Mouse (Mus musculus) layer of hippocampus, postnatal 10 days (tissue): ENCODE measurements around the gene Dse. TPM values are rescaled to one million over a fixed set of nuclear protein-coding genes. Genes with fewer than 3 reads are reported as not detected.

ENCODE experiments used
- DNase-seq, 2 experiments: peaks; one replicate each; pipeline ENCODE4 v3.0.0; 2021; ENCODE audit warnings: low spot score in 2 of 2
- total RNA-seq, 2 experiments: library from RNA; stranded (reverse); gene quantifications; 2 replicates each; pipeline ENCODE4 v1.2.3; 2021

Dse gene
- total RNA-seq, 2 experiments from 2014 or later, result 9.4 to 9.6 TPM

DNA sequence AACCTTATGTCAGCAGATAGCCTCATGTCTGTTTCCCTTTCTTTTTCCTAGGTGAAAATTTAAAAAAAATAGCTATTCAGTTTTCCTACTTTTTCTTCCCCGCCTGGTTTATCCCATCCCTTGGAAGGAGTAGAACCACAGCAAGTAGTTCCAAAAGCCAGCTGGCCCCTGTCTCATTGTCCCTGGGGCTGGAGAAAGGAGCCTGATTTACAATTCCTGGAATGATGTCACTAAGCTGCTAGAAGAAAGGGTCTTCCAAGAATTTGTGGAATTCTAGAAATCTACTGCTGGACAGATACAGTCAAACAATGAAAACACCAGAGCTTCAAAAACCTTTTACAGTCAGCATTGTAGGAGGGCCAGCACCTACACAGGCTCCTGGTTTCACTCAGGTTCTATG, 6.8 kb downstream of the Dse start:
- no peak for DNase-seq

DNA sequence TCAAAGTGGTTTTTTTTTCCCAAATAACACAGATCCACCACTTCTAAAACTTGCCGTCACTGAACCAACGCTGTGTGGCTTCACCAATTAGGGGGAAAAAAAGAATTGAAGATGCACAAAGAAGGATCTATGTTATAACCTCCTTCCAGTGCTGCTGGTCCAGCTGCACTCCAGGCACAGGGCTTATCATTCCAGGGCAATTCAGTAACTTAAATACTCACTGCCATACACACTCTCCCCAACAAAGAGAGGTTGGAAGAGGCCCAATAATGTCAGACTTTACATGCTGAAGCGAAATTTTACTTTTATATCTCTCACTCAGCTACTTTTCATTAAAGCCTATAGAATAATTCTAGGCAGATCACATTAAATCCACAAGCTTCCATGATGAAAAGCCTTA, 8.9 kb downstream of the Dse start:
- no peak for DNase-seq

DNA sequence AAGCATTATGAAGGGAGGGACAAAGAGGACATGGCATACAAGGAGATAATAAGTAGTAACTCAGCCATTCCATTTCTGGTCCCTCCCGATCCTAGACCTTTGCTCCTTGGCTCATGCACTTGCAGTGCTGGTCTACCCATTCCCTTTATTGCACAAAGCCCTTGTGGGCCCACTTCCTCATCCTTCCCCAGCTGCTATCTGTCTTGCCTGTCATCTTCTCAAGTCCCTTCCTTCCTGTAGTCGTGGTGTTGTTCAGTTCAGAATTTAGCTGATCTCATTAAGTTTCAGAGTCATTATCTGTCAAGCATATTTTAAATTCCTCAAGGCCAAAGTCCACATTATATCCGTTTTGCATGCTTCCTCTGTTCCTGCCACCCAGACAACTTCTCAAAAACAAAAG, 9.5 kb downstream of the Dse start:
- no peak for DNase-seq

DNA sequence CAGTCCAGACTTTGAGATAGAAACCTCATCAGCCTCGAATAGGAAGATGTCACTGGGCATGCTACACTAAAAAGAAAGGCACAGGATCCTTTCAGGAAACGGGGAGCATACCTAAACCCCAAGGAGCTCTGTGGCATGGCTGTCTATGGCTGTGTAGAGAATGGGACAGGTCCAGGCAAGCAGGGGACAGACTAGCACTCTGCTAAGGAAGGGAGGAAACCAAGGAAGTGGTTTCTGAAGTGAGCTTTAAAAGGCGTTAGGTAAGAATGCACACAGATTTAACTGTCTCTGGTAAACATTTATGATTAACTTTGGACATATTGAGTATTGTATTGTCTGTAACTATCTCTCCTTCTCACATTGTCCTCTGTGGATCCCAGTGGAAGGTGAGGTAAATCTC, 10.2 kb downstream of the Dse start:
- DNase-seq, result no peak

DNA sequence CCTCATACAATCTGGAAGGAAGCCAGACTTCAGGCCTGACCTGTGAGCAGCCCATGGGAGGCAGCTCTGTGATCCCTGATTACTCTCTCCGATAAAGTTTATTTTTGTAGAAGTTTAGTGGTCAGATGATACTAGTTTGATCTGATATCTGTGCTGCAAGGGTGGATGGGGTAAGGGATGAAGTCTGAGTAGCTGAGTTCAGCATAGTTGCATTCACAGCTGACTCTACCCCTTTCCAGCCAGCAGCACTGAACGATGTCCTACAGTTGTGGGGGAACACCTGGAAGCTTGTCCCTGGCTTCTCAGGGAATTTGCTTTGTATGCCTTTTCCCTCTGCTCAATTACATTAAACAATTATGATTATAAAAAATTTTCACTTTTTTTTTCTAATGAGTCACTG, 12.6 kb downstream of the Dse start:
- no peak for DNase-seq

DNA sequence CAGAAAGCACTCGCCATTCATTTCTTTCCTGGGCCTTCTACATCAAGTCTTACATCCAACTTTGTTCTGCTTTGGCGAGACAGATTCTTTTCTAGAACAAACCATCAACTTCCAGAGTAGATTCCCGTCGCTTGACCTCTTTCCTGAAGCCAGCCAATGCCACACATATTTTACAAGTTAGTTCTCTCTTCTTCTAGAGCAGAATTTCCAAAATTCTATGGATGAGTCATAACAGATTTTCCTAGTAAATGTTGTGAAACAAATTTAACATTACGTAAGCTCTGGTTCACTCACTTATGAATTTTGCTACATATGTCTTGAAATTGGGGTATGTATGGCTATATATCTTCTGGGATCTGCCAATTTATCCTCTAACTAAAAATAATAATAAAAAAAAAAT, 13.0 kb downstream of the Dse start:
- no peak for DNase-seq

DNA sequence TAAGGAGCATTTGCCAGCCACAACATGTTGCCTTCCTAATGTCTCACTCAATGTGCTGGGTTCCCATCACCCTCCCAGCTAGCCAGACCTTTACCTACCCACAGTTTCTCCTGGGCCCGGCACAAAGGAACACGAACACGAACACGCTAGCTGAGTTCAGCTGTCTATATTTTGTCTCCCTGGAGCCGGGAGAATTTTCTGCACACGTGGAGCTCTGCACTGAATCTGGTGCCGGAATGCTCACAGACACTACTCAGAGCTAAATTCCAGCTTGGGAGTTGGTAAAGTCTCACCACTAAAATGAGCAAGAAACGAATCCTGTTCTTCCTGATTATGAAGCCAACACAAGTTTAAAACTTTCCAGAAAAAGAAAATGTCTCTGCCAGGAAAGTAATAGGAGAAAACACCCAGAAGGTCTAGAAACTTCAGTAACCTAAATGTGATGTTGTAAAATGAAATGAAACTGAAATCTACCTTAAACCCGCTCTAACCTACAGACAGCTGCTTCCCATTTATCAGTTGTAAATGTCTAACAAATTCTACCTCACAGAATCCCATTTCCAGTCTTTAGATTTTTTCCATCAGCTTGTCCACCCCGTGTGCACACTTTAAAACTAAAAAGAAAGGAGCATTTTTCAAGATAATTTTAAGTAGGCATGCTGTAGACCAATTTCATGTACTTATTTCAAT, 20.8 kb downstream of the Dse start:
- peak in 1 of 2 experiments; percentile 18 for DNase-seq

DNA sequence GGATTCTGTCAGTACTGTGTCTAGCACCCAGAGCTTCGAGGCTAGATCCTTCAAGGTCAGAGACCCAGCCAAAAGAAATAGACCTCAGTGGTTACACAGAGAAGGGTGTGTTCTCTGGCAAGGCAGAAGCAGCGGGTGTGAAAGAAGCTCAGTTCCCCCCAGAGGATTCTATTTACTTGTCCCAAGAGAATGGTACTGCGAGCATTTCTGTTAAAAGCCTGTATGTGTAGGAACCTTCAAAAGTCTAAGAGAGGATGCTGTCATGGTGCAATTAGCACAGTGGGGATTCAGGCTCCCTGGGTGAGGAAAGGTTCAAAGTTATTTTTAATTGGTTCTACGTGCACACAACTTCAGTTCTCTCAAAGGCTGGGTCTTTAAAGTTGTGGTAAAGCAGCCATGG, 22.0 kb downstream of the Dse start:
- no peak for DNase-seq

DNA sequence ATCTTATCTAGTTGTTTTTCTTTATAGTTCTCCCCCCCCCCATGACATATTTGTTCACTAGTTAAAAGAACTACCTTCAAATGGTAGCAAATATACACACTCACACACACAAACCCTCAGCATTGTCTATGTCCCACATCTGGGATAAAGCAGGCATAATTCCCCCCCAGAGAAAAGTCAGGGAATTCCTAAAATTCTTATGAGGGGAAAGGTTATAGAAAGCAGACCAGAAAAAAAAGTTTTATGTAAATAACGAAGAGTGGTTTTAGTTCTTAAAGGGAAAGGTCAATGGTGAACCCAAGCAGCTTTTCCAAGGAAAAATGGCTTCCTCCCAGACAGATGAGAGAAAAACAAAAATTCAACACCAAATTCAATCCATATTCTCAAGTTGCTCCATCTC, 22.6 kb downstream of the Dse start:
- no peak for DNase-seq

DNA sequence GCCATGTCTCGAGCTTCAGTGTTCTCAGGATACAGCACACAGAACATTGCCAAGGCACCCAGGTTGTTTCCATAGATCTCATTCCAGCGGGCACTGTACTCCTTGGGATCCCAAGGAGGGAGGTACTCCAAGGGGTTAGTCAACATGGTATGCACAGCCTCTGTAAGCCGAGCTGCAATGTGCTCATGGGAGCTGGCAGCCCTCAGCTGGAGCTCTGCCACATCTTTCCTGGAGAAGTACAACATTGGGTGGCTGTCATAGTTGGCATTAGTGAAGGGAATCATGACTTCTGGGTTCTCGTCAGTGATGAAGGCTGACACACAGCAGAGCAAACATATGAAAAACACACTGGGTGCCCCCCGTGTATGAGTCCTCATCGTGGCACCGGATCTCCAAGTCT, 23.8 kb downstream of the Dse start:
- DNase-seq, result no peak

DNA sequence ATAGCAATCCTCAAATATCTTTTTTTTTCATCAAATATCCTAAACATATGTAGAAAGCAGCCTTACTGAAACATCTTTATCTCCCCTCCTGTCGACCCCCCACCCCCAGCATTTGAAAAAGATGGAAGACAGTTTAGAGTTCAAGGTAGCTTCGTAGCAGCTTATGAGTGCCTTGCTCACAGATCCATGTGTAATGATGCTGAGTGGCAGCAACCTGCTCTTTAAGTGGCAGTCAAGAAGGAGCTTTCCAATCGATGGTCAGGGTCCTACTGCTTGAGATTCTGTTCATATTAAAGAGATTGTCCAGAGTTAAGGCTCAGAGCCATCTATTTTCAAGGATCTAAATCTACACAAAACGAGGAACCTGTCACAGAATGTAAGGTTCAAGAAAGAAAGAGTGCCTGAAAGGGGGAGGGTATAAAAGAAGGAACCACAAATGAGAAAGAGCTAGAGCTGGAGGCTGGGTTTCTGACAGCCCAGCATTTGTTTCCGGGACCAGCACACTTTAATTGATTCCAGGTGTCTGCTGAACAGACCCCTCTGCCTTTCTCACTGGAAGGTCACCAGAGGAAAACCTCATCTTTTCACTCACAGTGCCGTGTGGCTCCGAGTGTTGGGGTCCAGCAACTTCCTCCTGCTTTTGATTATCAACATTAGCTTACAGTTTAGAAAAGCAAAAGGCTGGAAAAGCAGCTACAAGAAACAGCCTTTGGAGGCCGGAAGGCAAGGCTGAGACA, 31.5 kb downstream of the Dse start:
- no peak for DNase-seq

DNA sequence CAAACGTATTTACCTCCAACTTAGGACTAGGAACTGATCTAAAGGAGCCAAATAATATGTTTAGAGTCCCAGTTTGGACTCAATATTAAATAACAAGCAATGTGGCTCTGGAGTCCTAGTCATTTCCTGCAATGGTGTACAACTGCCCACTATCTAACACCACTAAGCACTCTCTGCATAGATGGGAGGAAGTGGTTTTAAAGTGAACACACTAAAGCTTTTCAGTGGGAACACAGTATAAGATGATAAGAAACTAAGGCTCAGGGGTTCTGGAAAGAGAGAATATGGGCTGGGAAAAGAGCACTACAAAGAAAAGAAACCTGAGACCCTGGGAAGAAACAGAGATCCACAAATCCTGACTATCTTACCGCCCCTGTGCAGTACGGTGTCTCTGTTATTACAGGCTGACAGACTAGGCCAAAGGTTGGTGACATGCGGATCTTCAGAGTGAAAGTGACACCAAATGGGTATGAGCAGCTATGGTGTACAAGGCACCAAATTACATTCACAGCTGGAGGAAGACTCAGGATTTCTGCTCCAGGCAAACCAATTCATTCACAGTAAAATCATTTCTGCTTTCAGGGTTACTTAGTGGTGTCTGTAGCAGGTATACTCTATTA, 34.7 kb downstream of the Dse start:
- DNase-seq, result no peak

DNA sequence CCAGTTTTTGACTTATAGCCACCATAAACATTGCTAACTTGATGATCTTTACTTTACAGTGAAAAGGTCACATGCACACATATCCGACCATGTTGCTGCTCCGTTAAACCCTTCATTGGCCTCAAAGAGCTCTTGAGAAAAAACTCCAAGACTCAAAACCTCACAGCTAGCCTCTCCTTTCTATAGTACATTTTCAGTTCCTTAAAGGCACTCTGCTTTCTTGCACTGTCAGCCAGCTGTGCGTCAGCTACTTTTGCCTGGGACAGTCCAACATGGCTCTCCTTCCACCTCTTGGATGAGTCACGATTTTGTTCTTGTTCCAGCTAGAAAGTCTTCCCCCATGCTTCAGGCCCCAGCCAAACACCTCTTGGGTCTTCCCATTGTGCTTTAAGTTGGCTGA, 35.9 kb downstream of the Dse start:
- no peak for DNase-seq

DNA sequence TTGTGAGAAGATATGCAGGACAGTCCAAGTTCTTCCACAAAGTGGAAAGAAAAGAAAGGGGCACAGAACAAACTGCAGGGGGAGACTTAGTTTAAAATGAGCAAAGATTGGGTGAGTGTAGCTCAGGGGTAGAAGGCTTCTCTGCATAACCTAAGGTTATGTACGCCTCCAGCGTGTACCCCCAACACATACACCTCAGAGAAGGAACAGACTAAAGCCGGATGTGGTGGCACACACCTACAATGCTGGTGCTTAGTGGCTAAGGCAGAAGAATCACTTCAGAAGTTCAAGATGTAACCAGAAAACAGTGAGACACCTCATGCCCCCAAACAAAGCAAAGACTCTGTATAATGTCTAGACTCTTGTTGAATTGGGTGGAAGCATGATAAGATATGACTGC, 36.3 kb downstream of the Dse start:
- no peak for DNase-seq

DNA sequence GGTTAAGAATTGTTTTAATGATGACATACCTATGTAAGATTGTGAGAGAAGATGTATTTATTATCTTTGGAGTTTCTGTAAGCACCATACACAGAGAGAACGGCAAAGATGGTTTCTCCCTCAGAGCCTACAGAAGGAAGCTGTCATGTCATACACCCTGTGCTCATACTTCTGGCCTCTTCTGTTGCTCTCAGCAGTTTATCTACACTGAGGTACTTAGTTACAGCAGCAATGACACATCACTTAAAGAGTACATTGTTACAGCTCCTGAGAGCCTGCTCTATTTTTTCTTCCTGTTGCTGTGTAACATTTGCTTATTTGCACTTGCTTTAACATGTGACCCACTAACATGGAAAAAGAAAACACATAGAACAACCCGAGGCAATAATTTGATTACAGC, 40.5 kb downstream of the Dse start:
- no peak for DNase-seq

DNA sequence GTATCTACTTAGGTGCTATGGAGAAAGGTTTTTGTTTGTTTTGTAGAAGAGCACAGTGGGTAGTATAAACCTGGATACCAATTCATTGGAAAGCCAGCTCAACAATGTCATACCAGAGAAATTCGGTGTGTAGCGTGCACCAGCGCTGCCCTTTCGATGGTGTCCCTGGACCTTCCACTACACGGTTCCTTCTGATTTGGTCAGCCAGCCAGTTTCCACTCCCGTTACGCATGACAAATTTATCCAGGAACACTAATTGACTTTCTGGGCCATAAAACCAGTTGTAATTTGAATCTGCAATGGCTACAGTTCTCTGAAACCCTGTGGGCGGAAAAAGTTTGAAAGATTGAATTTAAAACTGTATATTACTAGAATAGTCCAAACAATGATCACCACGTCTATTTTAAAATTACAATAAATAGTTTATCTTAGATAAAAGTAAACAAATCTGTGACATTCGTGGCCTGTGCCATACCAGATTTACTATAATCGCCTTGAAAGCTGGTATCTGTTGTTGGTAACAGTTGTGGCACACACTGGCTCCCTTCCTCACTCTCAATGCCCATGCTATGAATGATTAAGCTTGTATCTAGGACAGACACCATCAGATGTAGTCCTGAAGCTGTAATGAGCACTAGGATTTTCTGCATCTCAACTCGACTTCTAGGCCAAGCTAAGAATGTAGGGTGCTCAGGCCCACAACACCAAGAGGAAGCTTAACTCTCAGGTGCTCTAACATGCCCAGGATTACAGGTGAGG, 51.5 kb downstream of the Dse start:
- DNase-seq, result no peak

DNA sequence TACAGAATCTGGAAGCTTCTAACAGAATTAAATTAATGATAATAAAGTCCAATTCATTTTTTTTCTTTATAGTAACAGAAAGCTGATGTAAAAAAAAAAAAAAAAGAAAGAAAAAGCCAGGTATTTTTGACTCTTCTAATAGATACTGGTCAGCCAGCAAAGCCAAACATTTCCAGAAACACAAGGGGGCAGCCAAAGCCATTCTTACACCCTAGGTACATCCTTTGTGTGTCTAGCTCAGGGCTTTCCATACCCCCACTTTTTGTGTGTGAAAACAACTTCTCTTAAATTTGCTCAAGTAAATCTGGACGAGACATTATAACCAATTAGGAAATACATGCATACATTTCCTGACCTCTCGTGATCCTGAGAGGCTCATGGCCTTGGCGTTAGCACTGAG, 55.7 kb downstream of the Dse start:
- no peak for DNase-seq

DNA sequence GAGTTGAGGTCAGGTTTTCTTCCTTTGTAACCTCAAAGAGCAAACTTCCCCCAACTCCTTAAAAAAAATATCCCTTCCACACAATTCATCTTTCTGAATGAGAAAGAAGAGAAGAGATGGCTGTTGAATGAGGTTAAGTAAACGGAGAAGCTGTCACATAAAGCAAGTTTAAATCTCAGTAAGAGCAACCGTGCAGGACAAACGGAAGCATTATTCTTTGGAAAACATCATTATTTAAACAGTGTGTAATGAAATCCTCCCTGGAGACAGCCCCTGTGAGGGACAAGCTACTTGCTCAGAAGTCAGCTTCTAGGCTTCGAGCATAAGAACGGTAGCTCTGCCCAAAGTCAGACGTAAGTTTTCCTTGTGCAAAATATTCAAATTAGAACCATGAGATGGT, 57.1 kb downstream of the Dse start:
- no peak for DNase-seq

DNA sequence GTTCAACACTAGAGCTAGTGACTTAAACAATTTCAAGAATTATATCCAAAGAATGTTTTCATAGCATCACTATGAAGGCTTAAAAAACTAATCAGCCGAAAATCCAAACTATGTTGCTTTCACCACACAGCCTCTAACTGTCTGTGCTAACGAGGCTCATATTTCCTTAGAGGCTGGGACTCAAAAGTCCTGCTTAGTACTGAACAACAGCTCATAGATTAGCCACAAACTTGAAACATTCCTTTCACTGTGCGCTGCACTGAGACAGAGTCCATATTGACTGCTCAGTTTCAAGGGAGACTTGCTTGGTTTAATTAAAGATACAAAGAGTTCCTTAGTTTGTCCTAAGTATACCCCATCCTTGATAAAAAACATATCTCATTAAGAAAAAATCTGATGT, 57.7 kb downstream of the Dse start:
- no peak for DNase-seq

DNA sequence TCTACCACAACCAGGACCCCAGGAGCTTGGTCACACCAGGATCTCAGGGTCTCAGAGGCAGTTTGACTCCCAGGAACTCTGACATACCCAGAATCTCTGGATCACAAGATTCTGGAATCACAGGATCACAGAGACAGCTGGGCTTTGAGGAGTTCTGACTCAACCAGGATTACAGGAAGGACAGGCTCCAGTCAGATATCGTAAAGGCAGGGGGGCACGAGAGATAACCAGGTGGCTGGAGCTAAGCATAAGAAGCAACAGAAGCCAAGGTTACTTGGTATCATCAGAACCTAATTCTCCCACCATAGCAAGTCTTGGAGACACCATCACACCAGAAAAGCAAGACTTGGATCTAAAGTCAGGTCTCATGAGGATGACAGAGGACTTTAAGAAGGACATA, 65.8 kb downstream of the Dse start:
- DNase-seq, result no peak

DNA sequence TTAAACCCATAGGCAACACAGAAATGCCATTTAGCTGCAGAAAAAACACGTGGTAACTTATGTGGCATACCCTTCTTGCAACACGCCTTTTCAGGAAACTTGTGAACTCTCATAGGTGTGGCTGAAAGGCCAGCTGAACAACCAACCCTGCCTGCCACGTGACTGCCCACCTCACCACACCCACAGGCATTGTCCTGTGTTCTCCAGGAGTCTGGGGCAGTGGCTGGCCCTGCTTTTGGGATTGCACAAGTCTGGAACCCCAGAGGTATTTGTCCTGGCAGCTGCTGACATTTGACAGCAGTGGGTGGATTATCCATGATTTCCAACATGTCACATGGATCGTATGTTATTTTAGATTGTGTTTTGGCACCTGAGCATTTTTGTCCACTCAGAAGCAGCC, 67.7 kb downstream of the Dse start:
- no peak for DNase-seq

DNA sequence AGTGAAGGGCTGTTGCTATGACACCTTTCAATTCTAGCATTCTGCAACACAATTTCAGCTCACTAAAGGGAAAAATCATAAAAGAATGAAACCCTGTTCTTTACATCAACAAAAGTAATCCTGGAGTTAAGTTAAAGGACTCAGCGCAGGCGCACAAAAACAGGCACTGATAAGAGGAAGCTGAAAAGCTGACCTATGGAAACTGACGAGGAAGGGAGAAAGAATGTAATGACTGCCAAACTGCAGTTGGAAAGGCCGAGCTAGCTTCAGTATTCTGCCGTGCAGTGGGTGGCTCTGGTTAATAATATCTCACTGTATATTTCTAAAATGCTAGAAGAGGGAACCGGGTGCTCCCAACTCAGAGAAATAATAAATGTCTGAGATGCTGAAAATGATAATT, 69.5 kb downstream of the Dse start:
- no peak for DNase-seq
